Mouse (Mus musculus) thymus, adult 18-20 months (tissue): ENCODE data around the gene Reps1.
"Not testable (repeated sequence)": the region's sequence is repeated elsewhere in the genome, so short reads cannot be mapped to it uniquely, and the experiment has no call there.

ENCODE experiments used
- DNase-seq, 2 experiments: peaks; one replicate each; pipeline ENCODE4 v3.0.0; 2022; ENCODE audit warnings: mixed read lengths in 2 of 2

Gene Reps1

GRCm38 (mm10) chr10:18066031-18066439, 10.4 kb downstream of the Reps1 start:
- no peak for DNase-seq

- DNase-seq, result no peak
Measured at GRCm38 (mm10) chr10:18067761-18068446, 12.2 kb downstream of the Reps1 start.

- DNase-seq, result no peak
Measured at GRCm38 (mm10) chr10:18068880-18069279, 13.2 kb downstream of the Reps1 start.

- DNase-seq, result no peak
Measured at GRCm38 (mm10) chr10:18069576-18069975, 13.9 kb downstream of the Reps1 start.

GRCm38 (mm10) chr10:18070144-18070543, 14.5 kb downstream of the Reps1 start:
- DNase-seq, result no peak

GRCm38 (mm10) chr10:18070616-18071015, 15.0 kb downstream of the Reps1 start:
- no peak for DNase-seq

GRCm38 (mm10) chr10:18072871-18073270, 17.2 kb downstream of the Reps1 start:
- DNase-seq, result no peak

- no peak for DNase-seq
Measured at GRCm38 (mm10) chr10:18074383-18075075, 18.9 kb downstream of the Reps1 start.

GRCm38 (mm10) chr10:18075845-18076244, 20.2 kb downstream of the Reps1 start:
- no peak for DNase-seq

GRCm38 (mm10) chr10:18081536-18081935, 25.9 kb downstream of the Reps1 start:
- no peak for DNase-seq

GRCm38 (mm10) chr10:18082772-18083171, 27.1 kb downstream of the Reps1 start:
- no peak for DNase-seq

- no peak for DNase-seq
Measured at GRCm38 (mm10) chr10:18090691-18091090, 35.0 kb downstream of the Reps1 start.

- DNase-seq, result no peak
Measured at GRCm38 (mm10) chr10:18102166-18102565, 46.5 kb downstream of the Reps1 start.

GRCm38 (mm10) chr10:18107471-18107870, 51.8 kb downstream of the Reps1 start:
- DNase-seq, result no peak

GRCm38 (mm10) chr10:18110940-18111339, 55.3 kb downstream of the Reps1 start:
- no peak for DNase-seq

- DNase-seq, result no peak
Measured at GRCm38 (mm10) chr10:18113473-18114093, 57.9 kb downstream of the Reps1 start.

GRCm38 (mm10) chr10:18118336-18118735, 62.7 kb downstream of the Reps1 start:
- DNase-seq, result no peak

GRCm38 (mm10) chr10:18130276-18130675, 74.6 kb downstream of the Reps1 start:
- no peak for DNase-seq

- DNase-seq, result no peak
Measured at GRCm38 (mm10) chr10:18131666-18132650, 76.3 kb downstream of the Reps1 start.

GRCm38 (mm10) chr10:18138853-18139503, 83.3 kb downstream of the Reps1 start:
- not testable (repeated sequence) for DNase-seq

GRCm38 (mm10) chr10:18139615-18140014, 84.0 kb downstream of the Reps1 start:
- no peak for DNase-seq

GRCm38 (mm10) chr10:18141389-18141788, 85.7 kb downstream of the Reps1 start:
- no peak for DNase-seq
